Mouse (Mus musculus): ENCODE data around the gene Rufy3.

Rufy3 gene

DNA sequence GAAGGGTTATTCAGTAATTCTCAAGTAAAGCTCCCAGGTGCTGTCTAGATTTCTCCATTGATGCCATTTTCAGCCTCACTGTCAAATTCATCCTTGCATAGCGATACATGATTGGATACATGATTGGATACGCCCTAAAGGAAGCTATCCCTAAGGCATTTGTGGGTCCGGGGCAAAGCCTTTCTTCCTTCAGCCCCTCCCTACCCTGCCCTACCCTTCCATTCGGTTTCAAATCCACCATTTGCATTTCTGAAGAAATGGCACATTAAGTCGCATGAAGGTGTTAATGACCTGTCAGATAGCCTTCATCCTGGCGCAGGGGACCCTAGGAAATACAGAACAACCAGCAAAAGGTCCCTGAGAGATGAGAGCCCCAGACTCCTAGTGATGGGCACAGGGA, 120.5 kb downstream of the Rufy3 start:
- DNase-seq (ENCODE audit: low spot score) = no peak

DNA sequence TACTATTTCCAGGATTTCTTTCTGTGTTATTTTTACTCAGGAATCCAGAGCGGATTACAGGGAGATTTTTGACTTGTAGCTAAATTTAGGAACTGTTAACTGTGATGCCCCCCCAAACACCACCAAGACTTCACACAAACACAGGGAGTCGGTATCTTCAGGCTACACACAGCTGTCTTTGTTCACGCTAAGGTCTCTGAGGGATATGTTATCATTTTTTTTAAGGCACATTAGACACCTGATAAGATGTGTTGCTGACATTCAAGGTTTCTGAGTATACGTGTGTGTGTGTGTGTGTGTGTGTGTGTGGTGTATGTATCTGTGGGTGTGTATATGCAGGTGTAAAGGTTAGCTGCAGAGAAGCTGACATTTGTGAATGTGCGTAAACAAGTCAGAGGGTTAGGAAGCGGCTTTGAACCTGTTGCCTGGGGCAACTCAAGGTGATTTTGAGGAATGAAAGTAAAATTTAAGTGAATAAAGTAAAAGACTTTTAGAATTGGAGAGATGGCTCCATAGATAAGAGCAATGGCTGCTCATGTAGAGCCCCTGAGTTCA, 121.0 kb downstream of the Rufy3 start:
- no peak for DNase-seq (ENCODE audit: low spot score)

DNA sequence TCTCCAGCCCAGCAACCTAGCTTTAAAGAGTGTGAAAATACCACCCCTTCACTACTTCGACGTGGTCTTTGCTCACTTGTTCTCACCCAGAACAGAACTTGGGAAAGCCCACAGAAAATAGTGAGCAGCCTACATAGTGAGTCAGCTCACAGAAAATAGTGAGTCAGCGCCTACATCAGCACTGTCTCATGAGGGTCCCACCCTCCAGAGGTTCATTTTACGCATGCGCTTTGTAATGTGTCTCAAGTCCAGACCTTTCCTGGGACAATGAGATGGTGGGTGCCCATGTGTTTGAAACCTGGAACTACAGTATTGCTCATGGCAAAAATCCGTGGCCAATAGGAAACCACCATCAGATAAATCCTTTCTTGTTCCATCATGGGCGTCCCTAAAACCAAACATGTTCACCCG, 123.2 kb downstream of the Rufy3 start:
- no peak for DNase-seq (ENCODE audit: low spot score)

DNA sequence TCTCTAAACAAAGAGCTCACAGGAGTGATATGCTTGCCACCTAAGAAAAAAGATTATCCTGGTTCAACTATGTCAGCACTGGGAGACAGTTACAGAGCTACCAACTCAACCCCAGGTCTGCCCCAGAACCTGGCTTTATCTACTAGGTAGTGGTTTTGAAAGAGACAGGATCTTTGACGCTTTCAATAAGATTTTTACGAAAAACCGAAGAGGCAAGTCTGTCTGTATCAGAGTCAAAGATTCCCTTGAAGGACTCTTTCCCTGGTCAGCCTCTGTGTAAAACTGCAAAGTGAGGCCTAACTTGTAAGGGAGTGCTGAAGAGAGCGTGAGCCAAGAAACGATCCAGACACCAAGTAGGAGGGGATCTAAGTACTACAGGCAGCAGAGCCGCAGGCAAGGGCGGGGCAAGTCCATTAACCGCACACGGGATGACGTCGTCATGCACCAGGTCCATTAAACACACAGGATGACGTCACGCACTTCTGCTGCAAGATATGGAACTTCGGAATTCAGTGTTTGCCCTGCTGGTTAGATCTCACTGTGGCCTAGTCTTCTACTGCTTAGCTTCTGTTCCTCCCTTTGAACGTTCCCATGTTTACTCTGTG, 123.8 kb downstream of the Rufy3 start:
- DNase-seq (ENCODE audit: low spot score) = no peak

DNA sequence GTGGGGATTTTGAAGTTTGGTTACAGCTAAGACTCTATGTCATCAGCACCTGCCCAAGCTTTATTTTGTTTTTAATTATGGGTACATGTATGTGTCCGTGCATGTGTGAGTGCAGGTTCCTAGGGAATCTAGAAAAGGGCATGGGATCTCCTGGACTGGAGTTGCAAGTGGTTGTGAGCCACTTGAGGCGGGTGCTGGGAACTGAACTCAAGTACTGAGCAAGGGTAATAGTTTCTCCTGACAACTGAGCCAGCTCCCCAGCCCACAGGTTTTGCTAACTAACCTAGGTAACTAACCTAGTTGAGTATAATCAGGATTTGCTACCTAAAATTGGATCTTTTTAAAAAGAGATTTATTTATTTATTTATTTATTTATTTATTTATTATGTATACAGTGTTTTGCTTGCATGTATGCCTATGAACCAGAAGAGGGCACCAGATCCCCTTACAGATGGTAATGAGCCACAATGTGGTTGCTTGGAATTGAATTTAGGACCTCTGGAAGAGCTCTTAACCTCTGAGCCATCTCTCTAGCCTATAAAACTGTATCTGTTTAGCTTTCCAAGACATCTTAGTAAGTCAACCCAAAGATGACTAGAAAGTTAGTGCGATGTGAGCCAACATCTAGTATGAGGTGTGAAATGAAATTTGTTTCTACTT, 124.6 kb downstream of the Rufy3 start:
- no peak for DNase-seq (ENCODE audit: low spot score)

DNA sequence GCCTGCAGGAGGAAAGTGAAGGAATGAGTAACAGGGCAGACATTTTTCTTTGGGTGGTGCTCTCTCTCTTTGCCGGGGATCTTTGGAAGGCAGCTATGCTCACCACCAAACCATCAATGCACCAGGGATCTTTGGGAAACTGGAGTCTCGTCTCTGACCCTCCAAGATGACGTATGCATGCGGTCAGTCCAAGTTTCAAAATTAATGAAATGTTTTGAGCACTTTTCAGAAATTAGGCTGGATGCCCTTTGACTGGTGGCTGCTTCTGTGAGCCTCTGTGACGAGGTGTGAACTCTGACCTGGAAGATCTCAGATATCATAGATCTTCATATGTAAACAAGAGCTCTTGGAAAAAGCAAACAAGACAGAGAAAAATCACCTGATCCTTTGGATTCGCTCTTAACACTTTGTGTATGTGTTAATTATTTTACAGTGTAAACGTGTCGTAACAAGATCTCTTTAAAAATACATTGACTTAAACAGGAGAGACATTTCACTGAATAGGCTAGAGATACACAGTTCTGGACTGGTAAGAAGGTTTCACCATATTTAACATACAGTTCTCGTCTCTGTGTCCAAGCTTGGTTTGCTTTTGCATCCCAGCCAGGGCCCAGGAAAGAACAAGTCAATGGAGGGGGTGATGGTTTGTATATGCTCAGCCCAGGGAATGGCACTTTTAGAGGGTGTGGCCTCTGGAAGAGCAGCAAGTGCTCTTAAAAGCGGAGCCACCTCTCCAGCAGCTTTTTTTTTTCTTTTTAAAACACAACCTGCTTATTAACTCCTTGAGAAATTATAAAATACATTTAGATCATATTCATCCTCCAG, 126.1 kb downstream of the Rufy3 start:
- no peak for DNase-seq (ENCODE audit: low spot score)

DNA sequence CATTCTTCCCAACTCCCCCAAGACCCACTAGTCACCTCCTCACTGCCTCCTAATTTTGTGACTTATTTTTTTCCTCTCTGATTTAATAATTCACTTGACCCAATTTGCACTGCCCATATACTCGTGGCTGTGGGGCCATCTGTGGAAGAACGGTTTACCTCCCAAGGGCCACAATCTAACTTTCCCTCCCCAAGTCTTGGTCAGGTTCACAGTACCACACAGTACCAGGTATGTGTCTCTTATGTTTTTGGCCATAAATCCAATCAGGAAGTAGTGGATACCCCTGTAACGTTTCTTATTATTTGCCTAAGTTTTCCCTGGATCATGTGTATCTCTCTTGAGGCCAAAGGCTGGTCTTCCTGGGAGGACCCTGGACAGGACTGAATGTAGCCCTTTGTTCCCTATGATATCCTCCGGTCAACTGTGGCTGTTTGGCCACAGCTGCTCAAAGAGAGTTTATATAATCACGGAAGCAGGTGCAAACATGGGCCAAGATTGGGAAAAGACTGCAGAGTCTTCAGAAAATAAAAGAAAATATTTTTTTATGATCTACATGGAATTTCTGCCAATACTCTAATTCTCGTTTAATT, 126.8 kb downstream of the Rufy3 start:
- DNase-seq (ENCODE audit: low spot score) = no peak

DNA sequence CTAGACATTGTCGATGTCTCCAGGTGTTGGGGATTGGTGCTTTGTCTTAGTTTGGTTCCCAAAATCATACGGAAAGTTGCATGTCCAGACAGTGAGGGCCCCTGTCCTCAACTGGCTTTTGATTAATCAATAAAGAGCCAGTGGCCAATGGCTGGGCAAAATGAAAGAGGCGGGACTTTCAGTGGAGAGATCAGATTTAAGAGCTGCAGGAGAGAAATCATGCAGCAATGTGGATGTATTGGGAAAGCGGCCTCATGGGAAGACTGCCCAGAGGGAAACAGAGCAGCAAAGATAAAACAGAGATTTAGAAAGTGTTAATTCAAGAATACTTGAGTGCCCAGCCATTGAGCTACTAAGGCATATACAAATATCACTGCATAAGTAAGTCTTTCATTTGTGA, 127.7 kb downstream of the Rufy3 start:
- DNase-seq (ENCODE audit: low spot score) = no peak

DNA sequence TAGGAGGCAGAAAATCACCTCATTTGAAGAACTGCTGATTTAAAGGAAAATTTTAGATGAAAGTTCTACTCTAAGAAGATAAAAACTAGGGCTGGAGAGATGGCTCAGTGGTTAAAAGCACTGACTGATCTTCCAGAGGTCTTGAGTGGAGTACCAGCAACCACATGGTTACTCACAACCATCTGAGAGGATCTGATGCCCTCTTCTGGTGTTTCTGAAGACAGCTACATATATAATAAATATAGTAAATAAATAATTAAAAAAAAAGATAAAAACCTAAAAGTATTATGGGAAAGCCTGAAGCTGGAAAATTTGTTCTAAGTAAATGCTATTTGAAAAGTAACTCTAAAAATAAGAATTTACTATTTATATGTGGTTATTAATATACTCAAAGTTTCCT, 128.2 kb downstream of the Rufy3 start:
- no peak for DNase-seq (ENCODE audit: low spot score)

DNA sequence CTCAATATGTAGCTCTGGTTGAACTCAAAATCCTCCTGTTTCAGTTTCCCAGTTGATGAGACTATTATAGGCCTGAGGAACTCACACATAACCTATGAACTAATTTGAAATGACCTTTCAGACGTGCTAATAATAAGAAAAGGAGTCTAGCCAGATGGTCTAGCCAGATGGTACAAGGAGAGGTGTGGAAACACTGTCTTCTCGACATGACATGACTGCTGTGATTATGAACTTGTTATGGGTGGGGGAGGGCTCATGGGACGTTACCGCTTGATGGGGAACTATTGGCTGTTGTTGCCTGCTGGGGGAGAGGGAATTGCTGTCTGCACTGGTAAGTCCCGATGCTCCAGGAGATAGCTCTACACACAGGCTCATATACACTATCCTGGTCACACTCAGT, 132.5 kb downstream of the Rufy3 start:
- no peak for DNase-seq (ENCODE audit: low spot score)

DNA sequence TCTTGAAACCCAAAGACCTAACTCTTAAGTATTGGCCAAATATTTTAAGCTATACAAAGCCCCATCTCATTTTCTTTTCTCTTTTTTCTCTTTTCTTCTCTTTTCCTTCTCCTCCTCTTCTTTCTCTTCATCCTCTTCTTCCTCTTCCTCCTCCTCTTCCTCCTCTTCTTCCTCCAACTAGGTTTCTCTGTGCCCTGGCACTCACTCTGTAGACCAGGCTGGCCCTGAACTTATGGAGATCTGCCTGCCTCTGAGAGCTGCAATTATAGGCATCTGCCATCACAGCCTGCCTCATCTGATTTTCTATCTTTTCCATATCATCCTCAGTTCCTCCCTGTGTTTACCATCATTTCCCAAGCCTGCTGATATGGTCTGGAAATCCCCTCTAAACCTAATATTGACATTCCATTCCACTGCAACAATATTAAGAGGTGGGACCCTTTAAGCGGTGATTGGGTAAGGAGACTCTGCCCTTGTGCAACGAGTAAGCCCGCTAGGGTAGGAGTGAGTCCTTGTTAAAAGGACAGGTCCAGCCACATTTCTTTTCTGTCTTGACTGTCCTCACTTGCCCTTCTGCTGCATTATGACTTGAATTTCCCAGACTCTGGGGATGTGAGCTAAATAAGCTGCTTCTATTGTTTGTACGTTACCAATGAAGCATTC, 134.5 kb downstream of the Rufy3 start:
- DNase-seq (ENCODE audit: low spot score) = no peak

All from layer of hippocampus, adult 11-12 months (tissue).